Mouse (Mus musculus) embryonic facial prominence, embryonic 15.5 days (tissue): ENCODE results near the gene Gapdhs. TPM values are rescaled to one million over a fixed set of nuclear protein-coding genes. Genes with fewer than 3 reads are reported as not detected.
"Not testable (repeated sequence)": the region's sequence is repeated elsewhere in the genome, so short reads cannot be mapped to it uniquely, and the experiment has no call there.

ENCODE experiments used
- ATAC-seq: fragments of 200-750 bp; cut with Nextera tagmentation; 2 replicates; pipeline ENCODE4 v1.8.0; 2017; ENCODE audit warnings: low read depth, moderate TSS enrichment; ENCODE audit not compliant: insufficient number of reproducible peaks, low FRiP score, low TSS enrichment
- H3K27ac ChIP-seq: fragments of 300-500 bp; sonication (generic); replicated peaks from 2 replicates; pipeline ENCODE4 v1.5.1; 2015; ENCODE audit warnings: mild to moderate bottlenecking, inconsistent platforms
- H3K27me3 ChIP-seq: fragments of 300-500 bp; sonication (generic); 2 replicates; pipeline ENCODE4 v1.6.1; 2015; ENCODE audit warnings: inconsistent platforms
- H3K36me3 ChIP-seq: fragments of 300-500 bp; sonication (generic); 2 replicates; pipeline ENCODE4 v1.6.1; 2015; ENCODE audit warnings: mild to moderate bottlenecking, inconsistent platforms
- H3K4me1 ChIP-seq: fragments of 300-500 bp; sonication (generic); 2 replicates; pipeline ENCODE4 v1.6.1; 2015; ENCODE audit warnings: inconsistent platforms
- H3K4me2 ChIP-seq: fragments of 300-500 bp; sonication (generic); replicated peaks from 2 replicates; pipeline ENCODE4 v1.6.1; 2015; ENCODE audit warnings: mild to moderate bottlenecking, inconsistent platforms
- H3K4me3 ChIP-seq: fragments of 300-500 bp; sonication (generic); replicated peaks from 2 replicates; pipeline ENCODE4 v1.5.1; 2015; ENCODE audit warnings: mild to moderate bottlenecking, inconsistent platforms
- H3K9ac ChIP-seq: fragments of 300-500 bp; sonication (generic); 2 replicates; pipeline ENCODE4 v1.6.1; 2015; ENCODE audit warnings: inconsistent platforms
- H3K9me3 ChIP-seq: fragments of 300-500 bp; sonication (generic); replicated peaks from 2 replicates; pipeline ENCODE4 v1.6.1; 2016; ENCODE audit warnings: inconsistent platforms
- WGBS: fragments of 180-500 bp; shearing (Covaris S2); methylation state at CpG from one replicate; pipeline ENCODE4 v1.1.7; 2015; 5-methylcytosine and 5-hydroxymethylcytosine counted together
- polyA plus RNA-seq: library from polyadenylated mRNA; unstranded; fragments of >200 nt; fragmentation: Nextera tagmentation; extraction: Ambion mirVana; gene quantifications from 2 replicates; pipeline ENCODE4 v1.2.1, GENCODE M21; 2015

The Gapdhs gene
- polyA plus RNA-seq, 1 experiment from 2014 or later, result 0.48 TPM

DNA sequence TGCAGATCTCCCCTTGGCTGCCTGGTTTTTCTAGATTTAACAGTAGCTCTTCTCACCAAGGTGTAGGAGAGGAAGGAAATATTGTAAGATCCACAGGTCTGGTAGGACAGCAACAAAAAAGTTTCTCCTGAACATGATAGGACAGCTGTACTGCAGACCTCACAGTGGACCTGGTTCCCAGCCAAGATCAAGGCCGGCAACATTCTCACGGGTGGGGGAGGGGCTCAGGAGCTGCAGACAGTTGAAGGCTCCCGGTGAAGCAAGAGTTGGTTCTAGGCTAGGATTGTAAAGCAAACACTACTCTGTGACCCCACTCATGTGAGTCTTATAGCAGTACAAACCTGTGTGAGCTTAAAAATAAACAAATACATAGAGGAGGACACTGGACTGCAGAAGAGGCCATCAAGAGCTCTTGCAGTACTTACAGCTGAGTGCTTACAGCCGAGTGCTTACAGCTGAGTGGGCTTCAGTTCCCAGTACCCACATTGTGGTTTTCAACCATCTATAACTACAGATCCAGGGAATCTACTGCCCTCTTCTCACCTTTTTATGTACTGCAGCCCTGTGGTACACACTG, 629 bp upstream of the Gapdhs start:
- H3K9ac ChIP-seq, result no peak overlapping the region
- 48% methylated on average over 4 of the region's 4 CpGs for WGBS

GRCm38 (mm10) chr7:30742570-30742969, 911 bp downstream of the Gapdhs start:
- H3K9ac ChIP-seq, H3K4me3 ChIP-seq, H3K4me1 ChIP-seq, H3K27ac ChIP-seq, ATAC-seq, H3K27me3 ChIP-seq, H3K4me2 ChIP-seq, H3K36me3 ChIP-seq, H3K9me3 ChIP-seq: not testable (repeated sequence)
- WGBS, result 89% methylated on average over 2 of the region's 2 CpGs

More for the DNA sequence above, 629 bp upstream of the Gapdhs start:
- Histone ChIP-seq H3K36me3 (peaks cover 4% of the 10 kb centered on the region; the same call in 1 of the 2 replicates), H3K27me3 (no peaks in the 10 kb centered on the region), H3K4me1 (peaks cover 4% of the 10 kb centered on the region; the same call in 1 of the 2 replicates), H3K4me2 (no peak overlapping the region), H3K9me3 (no peaks in the 10 kb centered on the region), H3K4me3 (no peak overlapping the region), H3K27ac (no peak overlapping the region)
- ATAC-seq, result no peak

- Histone ChIP-seq H3K4me2 (no peak overlapping the region), H3K4me1 (peaks cover 3% of the 10 kb centered on the region; the same call in 1 of the 2 replicates), H3K9me3 (no peaks in the 10 kb centered on the region), H3K36me3 (peaks cover 40% of the 10 kb centered on the region), H3K4me3 (no peak overlapping the region), H3K9ac (no peak overlapping the region), H3K27me3 (no peaks in the 10 kb centered on the region), H3K27ac (no peak overlapping the region)
- no peak for ATAC-seq
- 89% methylated on average over 3 of the region's 3 CpGs for WGBS
Measured at GRCm38 (mm10) chr7:30736211-30736610, 7.3 kb downstream of the Gapdhs start.

DNA sequence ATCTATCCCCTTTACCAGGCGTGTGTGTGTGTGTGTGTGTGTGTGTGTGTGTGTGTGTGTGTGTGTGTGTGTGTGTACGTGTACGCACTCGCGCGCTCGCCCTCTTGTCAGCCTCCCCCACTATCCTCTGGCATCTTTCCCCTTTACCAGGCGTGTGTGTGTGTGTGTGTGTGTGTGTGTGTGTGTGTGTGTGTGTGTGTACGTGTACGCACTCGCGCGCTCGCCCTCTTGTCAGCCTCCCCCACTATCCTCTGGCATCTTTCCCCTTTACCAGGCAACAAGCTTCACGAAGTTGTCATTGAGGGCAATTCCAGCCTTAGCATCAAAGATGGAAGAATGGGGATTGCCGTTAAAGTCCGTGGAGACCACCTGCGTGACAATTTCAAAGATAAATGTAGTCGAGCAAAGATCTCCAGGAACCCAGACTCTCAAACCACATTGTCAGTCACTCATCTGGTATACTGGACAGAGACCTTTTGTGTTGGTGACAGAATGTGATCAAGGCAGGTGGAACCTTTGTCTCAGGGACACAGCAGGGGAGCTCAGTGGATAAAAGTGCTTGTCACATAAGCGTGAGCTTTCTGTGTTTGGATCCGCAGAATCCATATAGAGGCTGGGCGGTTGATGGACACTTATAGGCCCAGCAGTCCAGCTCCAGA, 13.3 kb downstream of the Gapdhs start:
- ATAC-seq, H3K9me3 ChIP-seq, H3K27me3 ChIP-seq: not testable (repeated sequence)
- 23% methylated on average over 15 of the region's 22 CpGs for WGBS
- peak overlapping the region; percentile 77 for H3K9ac ChIP-seq
- peak overlapping the region; percentile 88 for H3K27ac ChIP-seq
- peak overlapping the region; percentile 66 for H3K4me3 ChIP-seq
- peaks cover 42% of the 10 kb centered on the region for H3K36me3 ChIP-seq
- peak overlapping the region; percentile 78 for H3K4me2 ChIP-seq
- peaks cover 18% of the 10 kb centered on the region for H3K4me1 ChIP-seq

DNA sequence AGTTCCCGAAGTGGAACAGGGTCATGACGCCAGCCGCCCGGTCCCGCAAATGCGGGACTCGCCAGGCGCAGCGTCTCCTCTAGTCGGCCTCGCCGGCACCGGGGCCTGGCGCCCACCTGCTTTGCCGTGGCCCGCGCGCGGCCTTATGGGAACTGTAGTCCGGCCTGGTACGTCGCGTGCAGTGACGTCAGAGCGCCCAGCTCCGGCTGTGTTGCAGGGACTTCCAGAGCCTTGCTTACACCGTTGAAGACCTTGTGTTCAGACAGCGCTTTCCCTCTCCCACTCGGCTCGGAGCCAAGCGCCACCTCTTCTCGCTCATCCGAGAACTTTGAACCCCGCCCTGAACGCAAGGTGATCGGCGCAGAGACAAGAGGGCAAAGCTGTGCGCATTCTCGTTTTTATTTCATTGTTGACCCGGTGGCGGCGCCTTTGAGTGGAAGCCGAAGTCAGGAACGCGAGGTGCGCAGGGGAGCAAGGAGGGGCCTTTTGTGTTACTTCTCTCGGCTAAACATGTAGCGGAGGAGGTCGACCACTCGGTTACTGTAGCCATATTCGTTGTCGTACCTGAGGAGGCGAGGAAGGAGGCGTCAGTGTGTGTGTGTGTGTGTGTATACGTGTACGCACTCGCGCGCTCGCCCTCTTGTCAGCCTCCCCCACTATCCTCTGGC, 14.0 kb downstream of the Gapdhs start, which contains the start of gene Tmem147:
Gene Tmem147, minus strand, starts transcription at position 145 of the 668 bp plus-strand sequence.
- WGBS, result under 1% methylated on average over 60 of the region's 60 CpGs
- peaks cover 18% of the 10 kb centered on the region for H3K4me1 ChIP-seq
- peak within 1 kb of the TSS; percentile 77 for H3K9ac ChIP-seq
- H3K4me2 ChIP-seq, result peak within 1 kb of the TSS; percentile 78
- H3K9me3 ChIP-seq, result no peaks in the 10 kb centered on the region
- H3K36me3 ChIP-seq, result peaks cover 37% of the 10 kb centered on the region
- ATAC-seq, result peak; percentile 96
- H3K27ac ChIP-seq, result peak within 1 kb of the TSS; percentile 88
- peak within 1 kb of the TSS; percentile 66 for H3K4me3 ChIP-seq
- H3K27me3 ChIP-seq, result no peaks in the 10 kb centered on the region

GRCm38 (mm10) chr7:30728739-30729395, 14.6 kb downstream of the Gapdhs start:
- peak; percentile 12; the same call in 1 of the 2 replicates for ATAC-seq
- Histone ChIP-seq H3K9ac (peak overlapping the region; percentile 77), H3K27ac (0 out of 2 replicates have a peak overlapping the region, but pooled peaks have one; percentile 31), H3K9me3 (no peaks in the 10 kb centered on the region), H3K4me3 (peak overlapping the region; percentile 66), H3K36me3 (peaks cover 33% of the 10 kb centered on the region), H3K4me2 (peak overlapping the region; percentile 78), H3K27me3 (no peaks in the 10 kb centered on the region), H3K4me1 (peaks cover 18% of the 10 kb centered on the region)
- WGBS, result 6% methylated on average over 26 of the region's 26 CpGs

DNA sequence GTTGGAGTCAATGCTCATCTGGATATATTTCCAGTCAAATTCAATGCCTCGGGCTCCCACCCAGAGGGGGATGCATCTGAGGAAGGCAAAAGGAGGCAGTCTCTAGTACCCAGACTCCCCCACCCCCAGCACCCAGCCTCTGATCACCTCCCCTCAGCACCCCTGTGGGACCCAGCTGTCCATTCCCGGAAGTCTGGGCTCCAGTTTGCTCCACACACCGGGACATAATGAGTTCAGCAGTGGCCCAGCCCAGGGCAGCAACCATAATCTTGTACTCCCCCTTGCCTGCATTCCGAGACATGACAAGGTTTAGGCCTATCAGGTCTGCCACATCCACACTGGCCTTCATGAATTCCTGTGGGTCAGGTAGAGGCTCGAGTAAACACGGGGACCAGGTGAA, 15.3 kb downstream of the Gapdhs start:
- 79% methylated on average over 6 of the region's 6 CpGs for WGBS
- H3K9me3 ChIP-seq, result no peaks in the 10 kb centered on the region
- 0 out of 2 replicates have a peak overlapping the region, but pooled peaks have one; percentile 77 for H3K9ac ChIP-seq
- H3K4me2 ChIP-seq, result peak overlapping the region; percentile 78
- peaks cover 18% of the 10 kb centered on the region for H3K4me1 ChIP-seq
- peaks cover 31% of the 10 kb centered on the region for H3K36me3 ChIP-seq
- H3K27me3 ChIP-seq, result no peaks in the 10 kb centered on the region
- H3K27ac ChIP-seq, result no peak overlapping the region
- no peak for ATAC-seq
- H3K4me3 ChIP-seq, result peak overlapping the region; percentile 66

- Histone ChIP-seq H3K4me2 (no peak overlapping the region), H3K27ac (no peak overlapping the region), H3K27me3 (0 out of 2 replicates have a peak, but pooled peaks cover 7% of the 10 kb centered on the region), H3K4me3 (no peak overlapping the region), H3K4me1 (peaks cover 6% of the 10 kb centered on the region), H3K9me3 (no peaks in the 10 kb centered on the region), H3K9ac (no peak overlapping the region), H3K36me3 (peaks cover 16% of the 10 kb centered on the region)
- WGBS, result 49% methylated on average over 6 of the region's 6 CpGs
- no peak for ATAC-seq
Measured at GRCm38 (mm10) chr7:30723274-30723953, 20.1 kb downstream of the Gapdhs start.

DNA sequence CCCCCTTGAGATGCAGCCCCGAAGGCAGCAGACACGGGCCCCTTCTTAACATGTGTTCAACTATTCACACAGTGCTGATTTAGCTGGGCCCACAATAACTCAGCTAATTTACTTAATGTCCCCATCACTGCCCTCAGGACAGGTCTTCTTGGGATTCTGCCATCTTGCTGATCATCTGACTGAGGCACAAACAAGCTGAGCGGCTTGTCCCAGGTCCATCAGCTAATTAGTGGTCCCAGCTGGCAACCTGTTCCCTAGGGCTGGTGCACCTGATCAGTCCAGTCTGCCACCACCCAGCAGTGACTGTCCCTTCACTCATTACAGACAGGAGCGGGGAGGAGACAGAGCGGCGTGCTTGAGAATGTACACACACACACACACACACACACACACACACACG, 22.2 kb downstream of the Gapdhs start:
- H3K4me1 ChIP-seq, result peaks cover 10% of the 10 kb centered on the region
- H3K4me2 ChIP-seq, result no peak overlapping the region
- 77% methylated on average over 7 of the region's 7 CpGs for WGBS
- H3K27ac ChIP-seq, result no peak overlapping the region
- no peak overlapping the region for H3K4me3 ChIP-seq
- no peak for ATAC-seq
- no peak overlapping the region for H3K9ac ChIP-seq
- peaks cover 25% of the 10 kb centered on the region for H3K27me3 ChIP-seq
- peaks cover 3% of the 10 kb centered on the region for H3K36me3 ChIP-seq
- H3K9me3 ChIP-seq, result no peaks in the 10 kb centered on the region

- ATAC-seq, result no peak
- Histone ChIP-seq H3K4me2 (no peak overlapping the region), H3K27me3 (peaks cover 39% of the 10 kb centered on the region), H3K4me1 (peaks cover 10% of the 10 kb centered on the region), H3K9ac (no peak overlapping the region), H3K36me3 (no peaks in the 10 kb centered on the region), H3K27ac (no peak overlapping the region), H3K9me3 (no peaks in the 10 kb centered on the region), H3K4me3 (no peak overlapping the region)
- WGBS, result 91% methylated on average over 5 of the region's 5 CpGs
Measured at GRCm38 (mm10) chr7:30719669-30720068, 23.8 kb downstream of the Gapdhs start.
